Mouse (Mus musculus) layer of hippocampus, postnatal 36 days (tissue): ENCODE data around the gene Hnrnpul2. TPM values are rescaled to one million over a fixed set of nuclear protein-coding genes. Genes with fewer than 3 reads are reported as not detected.

Experiments used
- DNase-seq, 2 experiments: peaks; one replicate each; pipeline ENCODE4 v3.0.0; 2022
- total RNA-seq, 2 experiments: library from RNA; stranded (reverse); gene quantifications; 2 replicates each; pipeline ENCODE4 v1.2.3; 2021

Gene Hnrnpul2
- 100 to 1,000 TPM; 123 to 126 TPM for total RNA-seq

GRCm38 (mm10) chr19:8819596-8820423 lies at the start of gene Hnrnpul2:
Hnrnpul2 (plus strand) TSS chr19:8820010.
- DNase-seq, result peak; percentile 99

GRCm38 (mm10) chr19:8770567-8771270 lies 49.1 kb upstream of the Hnrnpul2 start, which contains the start of gene Tmem223:
Tmem223 (plus strand) TSS chr19:8770996.
- peak; percentile 82 to 84 for DNase-seq

- DNase-seq, result no peak
Observed at GRCm38 (mm10) chr19:8772996-8773395, 46.8 kb upstream of the Hnrnpul2 start.

GRCm38 (mm10) chr19:8773409-8773808 lies 46.4 kb upstream of the Hnrnpul2 start:
- DNase-seq, result no peak

GRCm38 (mm10) chr19:8774086-8774835 lies 45.5 kb upstream of the Hnrnpul2 start, which contains the start of gene Tmem179b:
Tmem179b (minus strand) TSS chr19:8774467.
- DNase-seq, result peak; percentile 96 to 97

- no peak for DNase-seq
Observed at GRCm38 (mm10) chr19:8774951-8775421, 44.8 kb upstream of the Hnrnpul2 start.

- peak; percentile 85 to 89 for DNase-seq
Observed at GRCm38 (mm10) chr19:8786008-8786781, 33.6 kb upstream of the Hnrnpul2 start, which contains the start of gene Taf6l. Taf6l (minus strand) TSS chr19:8786417.

- no peak for DNase-seq
Observed at GRCm38 (mm10) chr19:8788521-8788920, 31.3 kb upstream of the Hnrnpul2 start.

GRCm38 (mm10) chr19:8789171-8789570 lies 30.6 kb upstream of the Hnrnpul2 start:
- no peak for DNase-seq

GRCm38 (mm10) chr19:8790171-8790570 lies 29.6 kb upstream of the Hnrnpul2 start:
- no peak for DNase-seq

- peak; percentile 86 to 90 for DNase-seq
Observed at GRCm38 (mm10) chr19:8798264-8798946, 21.4 kb upstream of the Hnrnpul2 start, which contains the start of gene Polr2g. Polr2g (minus strand) TSS chr19:8798577.

GRCm38 (mm10) chr19:8798947-8799315 lies 20.9 kb upstream of the Hnrnpul2 start:
- DNase-seq, result no peak

- DNase-seq, result peak; percentile 93 to 95
Observed at GRCm38 (mm10) chr19:8802130-8802821, 17.5 kb upstream of the Hnrnpul2 start, which contains the start of gene Zbtb3. Zbtb3 (plus strand) TSS chr19:8802555.

GRCm38 (mm10) chr19:8803204-8803780 lies 16.5 kb upstream of the Hnrnpul2 start:
- no peak for DNase-seq

GRCm38 (mm10) chr19:8803879-8804660 lies 15.7 kb upstream of the Hnrnpul2 start:
- no peak for DNase-seq

GRCm38 (mm10) chr19:8806810-8807209 lies 13.0 kb upstream of the Hnrnpul2 start:
- DNase-seq, result no peak

- no peak for DNase-seq
Observed at GRCm38 (mm10) chr19:8815812-8816211, 4.0 kb upstream of the Hnrnpul2 start.

GRCm38 (mm10) chr19:8817001-8817400 lies 2.8 kb upstream of the Hnrnpul2 start:
- no peak for DNase-seq

- no peak for DNase-seq
Observed at GRCm38 (mm10) chr19:8818301-8818798, 1.5 kb upstream of the Hnrnpul2 start.
